In genomic region chr8:87349781-87350181, GRCm38 (mm10) we compare ENCODE assay signal across 12 mouse cellular contexts.
A peak's percentile ranks its signal among the peaks of the same experiment; 100 is the strongest.
DNase-seq lines count a peak whose midpoint lies in the region; ATAC-seq lines count a peak whose summit lies in the region.
"Had no signal": no experiment of that assay in that cellular context is flagged by ENCODE, and none has a peak within 500 bp of the region (broad histone marks: within the 10 kb centered on the region; RNA-seq: fewer than 3 reads in every experiment).

No protein-coding gene starts in this region.

- 0 out of 2 replicates have a peak, but pooled peaks have one; percentile 62 for ATAC-seq in kidney, embryonic 14.5 days (ENCODE audit: low FRiP score, low TSS enrichment)
- no peak for ATAC-seq in kidney, embryonic 16.5 days (ENCODE audit: low FRiP score, low TSS enrichment)
- peak; percentile 55; the same call in 1 of the 2 replicates for ATAC-seq in hindbrain, embryonic 14.5 days (ENCODE audit: low FRiP score)
- ATAC-seq in activated CD4-positive, CD25-positive, alpha-beta regulatory T cell, adult 4 months, result no peak
- ATAC-seq: intestine, postnatal 0 days had no signal

- H3K4me2 ChIP-seq in kidney, embryonic 14.5 days (replicated peaks; ENCODE audit: low read depth, low read length), result no peak overlapping the region
- no peak overlapping the region for H3K4me2 ChIP-seq in kidney, embryonic 16.5 days (replicated peaks; ENCODE audit: low read depth, low read length)
- no peak overlapping the region for H3K4me2 ChIP-seq in hindbrain, embryonic 14.5 days (replicated peaks)

- no peaks in the 10 kb centered on the region for H3K4me1 ChIP-seq in kidney, embryonic 14.5 days (ENCODE audit: control insufficient read depth, insufficient read depth, low read length)
- no peaks in the 10 kb centered on the region for H3K4me1 ChIP-seq in kidney, embryonic 16.5 days (ENCODE audit: insufficient read depth, low read length)
- no peaks in the 10 kb centered on the region for H3K4me1 ChIP-seq in hindbrain, embryonic 14.5 days (replicated peaks; ENCODE audit: control insufficient read depth, insufficient read depth, low read length)

- H3K9ac ChIP-seq in kidney, embryonic 14.5 days (ENCODE audit: low read depth, low read length), result no peak overlapping the region
- H3K9ac ChIP-seq in kidney, embryonic 16.5 days (replicated peaks; ENCODE audit: low read length), result no peak overlapping the region
- H3K9ac ChIP-seq in hindbrain, embryonic 14.5 days, result no peak overlapping the region
- H3K9ac ChIP-seq: liver, embryonic 14.5 days had no signal

- no peaks in the 10 kb centered on the region for H3K27me3 ChIP-seq in kidney, embryonic 14.5 days (ENCODE audit: control insufficient read depth, insufficient read depth, low read length)
- H3K27me3 ChIP-seq in kidney, embryonic 16.5 days (ENCODE audit: insufficient read depth, low read length), result no peaks in the 10 kb centered on the region
- no peaks in the 10 kb centered on the region for H3K27me3 ChIP-seq in hindbrain, embryonic 14.5 days (ENCODE audit: control insufficient read depth, insufficient read depth, low read length)

- H3K9me3 ChIP-seq in kidney, embryonic 14.5 days (ENCODE audit: control insufficient read depth, low read length), result no peaks in the 10 kb centered on the region
- no peaks in the 10 kb centered on the region for H3K9me3 ChIP-seq in kidney, embryonic 16.5 days (ENCODE audit: low read length)
- no peaks in the 10 kb centered on the region for H3K9me3 ChIP-seq in hindbrain, embryonic 14.5 days (ENCODE audit: control insufficient read depth, low read length)

- DNase-seq in Muller cell, postnatal 12 days (ENCODE audit: inconsistent ontology term), result peak; percentile 70
- DNase-seq in cerebellum, adult 11 months, result peak; percentile 76
- peak; percentile 50 for DNase-seq in hindbrain, embryonic 14.5 days (ENCODE audit: low spot score)
- DNase-seq in layer of hippocampus, postnatal 36 days, result no peak
- DNase-seq in B cell, adult 2 months, result no peak
- DNase-seq: gastrocnemius, postnatal 14 days; spleen, adult 18-20 months had no signal

- no peak overlapping the region for H3K4me3 ChIP-seq in kidney, embryonic 14.5 days (ENCODE audit: low read length)
- no peak overlapping the region for H3K4me3 ChIP-seq in kidney, embryonic 16.5 days (ENCODE audit: low read length)
- H3K4me3 ChIP-seq in hindbrain, embryonic 14.5 days (replicated peaks; ENCODE audit: low read length), result no peak overlapping the region

- H3K36me3 ChIP-seq in kidney, embryonic 14.5 days (ENCODE audit: control insufficient read depth, insufficient read depth, low read length), result no peaks in the 10 kb centered on the region
- no peaks in the 10 kb centered on the region for H3K36me3 ChIP-seq in kidney, embryonic 16.5 days (ENCODE audit: insufficient read depth, low read length)
- no peaks in the 10 kb centered on the region for H3K36me3 ChIP-seq in hindbrain, embryonic 14.5 days (replicated peaks; ENCODE audit: control insufficient read depth, insufficient read depth)

- H3K27ac ChIP-seq in kidney, embryonic 14.5 days (ENCODE audit: low read depth, low read length), result no peak overlapping the region
- H3K27ac ChIP-seq in kidney, embryonic 16.5 days (ENCODE audit: low read length), result no peak overlapping the region
- H3K27ac ChIP-seq in hindbrain, embryonic 14.5 days, result no peak overlapping the region
- H3K27ac ChIP-seq: liver, embryonic 14.5 days had no signal

- 57% methylated on average over 4 of the region's 4 CpGs for WGBS in kidney, embryonic 14.5 days
- 58% methylated on average over 4 of the region's 4 CpGs for WGBS in kidney, embryonic 16.5 days
- WGBS in hindbrain, embryonic 14.5 days, result 56% methylated on average over 4 of the region's 4 CpGs

Comparison
In these comparisons a context has a peak if more than half of its experiments do, and no peak if none do; other contexts are left out.
1. ATAC-seq: peak in kidney, embryonic 14.5 days (single experiment) and hindbrain, embryonic 14.5 days (single experiment); none in kidney, embryonic 16.5 days (single experiment) and activated CD4-positive, CD25-positive, alpha-beta regulatory T cell, adult 4 months (single experiment).
2. DNase-seq: peak in Muller cell, postnatal 12 days (single experiment), cerebellum, adult 11 months (single experiment) and hindbrain, embryonic 14.5 days (single experiment); none in layer of hippocampus, postnatal 36 days (0 of 2) and B cell, adult 2 months (0 of 2).